In genomic region chr4:64094221-64094620, GRCm38 (mm10) we compare ENCODE assay signal across 12 mouse cellular contexts. TPM values are rescaled to one million over a fixed set of nuclear protein-coding genes. Genes with fewer than 3 reads are reported as not detected.
DNase-seq lines count a peak whose midpoint lies in the region; ATAC-seq and TF ChIP-seq lines count a peak whose summit lies in the region.
"Had no signal": no experiment of that assay in that cellular context is flagged by ENCODE, and none has a peak within 500 bp of the region (broad histone marks: within the 10 kb centered on the region; RNA-seq: fewer than 3 reads in every experiment).

No protein-coding gene starts in this region.

- no peak overlapping the region for H3K4me2 ChIP-seq in hindbrain, postnatal 0 days (ENCODE audit: low read depth, low read length)
- H3K4me2 ChIP-seq in hindbrain, embryonic 11.5 days (replicated peaks; ENCODE audit: low read depth, low read length): no peak overlapping the region
- H3K4me2 ChIP-seq: liver, embryonic 11.5 days had no signal

- no peaks in the 10 kb centered on the region for H3K4me1 ChIP-seq in hindbrain, postnatal 0 days (ENCODE audit: insufficient read depth, low read length)
- no peaks in the 10 kb centered on the region for H3K4me1 ChIP-seq in hindbrain, embryonic 11.5 days (replicated peaks; ENCODE audit: control insufficient read depth, insufficient read depth, low read length)
- H3K4me1 ChIP-seq: hindbrain, embryonic 10.5 days had no signal

- no peak overlapping the region for H3K27ac ChIP-seq in hindbrain, postnatal 0 days
- no peak overlapping the region for H3K27ac ChIP-seq in hindbrain, embryonic 11.5 days (ENCODE audit: low read depth, low read length)
- H3K27ac ChIP-seq: hindbrain, embryonic 10.5 days had no signal

- no peaks in the 10 kb centered on the region for H3K9me3 ChIP-seq in hindbrain, postnatal 0 days (ENCODE audit: low read length)
- no peaks in the 10 kb centered on the region for H3K9me3 ChIP-seq in hindbrain, embryonic 11.5 days (ENCODE audit: control insufficient read depth, low read length)
- H3K9me3 ChIP-seq: hindbrain, embryonic 10.5 days had no signal

- peak; percentile 66 for ATAC-seq in hindbrain, postnatal 0 days
- ATAC-seq in hindbrain, embryonic 11.5 days (ENCODE audit: low FRiP score): no peak

- H3K36me3 ChIP-seq in hindbrain, postnatal 0 days (ENCODE audit: insufficient read depth, low read length): no peaks in the 10 kb centered on the region
- H3K36me3 ChIP-seq in hindbrain, embryonic 11.5 days (ENCODE audit: control insufficient read depth, insufficient read depth, low read length): no peaks in the 10 kb centered on the region
- H3K36me3 ChIP-seq: hindbrain, embryonic 10.5 days had no signal

- peak; percentile 53 for DNase-seq in hindbrain, postnatal 0 days (ENCODE audit: low spot score)
- no peak for DNase-seq in hindbrain, embryonic 11.5 days (ENCODE audit: low spot score)
- peak; percentile 38 to 56 for DNase-seq in cerebellum, postnatal 10 days
- peak; percentile 35 to 50 for DNase-seq in layer of hippocampus, postnatal 10 days (ENCODE audit: low spot score in 2 of 2)
- DNase-seq in right cerebral cortex, postnatal 14 days: peak; percentile 12
- no peak for DNase-seq in ovary, adult 18-20 months (ENCODE audit: low spot score)
- DNase-seq in heart, postnatal 10 days: no peak
- no peak for DNase-seq in urinary bladder, postnatal 4 days (ENCODE audit: low spot score in 2 of 2)
- DNase-seq: kidney, postnatal 10 days had no signal

- H3K9ac ChIP-seq in hindbrain, postnatal 0 days (replicated peaks; ENCODE audit: low read length): no peak overlapping the region
- no peak overlapping the region for H3K9ac ChIP-seq in hindbrain, embryonic 11.5 days (ENCODE audit: low read depth, low read length)

- H3K4me3 ChIP-seq in hindbrain, postnatal 0 days (ENCODE audit: low read length): no peak overlapping the region
- H3K4me3 ChIP-seq in hindbrain, embryonic 11.5 days (ENCODE audit: low read depth, low read length): no peak overlapping the region
- H3K4me3 ChIP-seq: hindbrain, embryonic 10.5 days; myocyte had no signal

- WGBS in hindbrain, postnatal 0 days: 49% methylated on average over 5 of the region's 5 CpGs
- 87% methylated on average over 5 of the region's 5 CpGs for WGBS in hindbrain, embryonic 11.5 days

- no peak for TF ChIP-seq CTCF in hindbrain, postnatal 0 days (IDR thresholded peaks at IDR 0.05; ENCODE audit: low read depth)

- intact Hi-C loops in heart, postnatal 10 days (cut with DNase I): no loop called here

- H3K27me3 ChIP-seq in hindbrain, postnatal 0 days (ENCODE audit: insufficient read depth, low read length): no peaks in the 10 kb centered on the region
- H3K27me3 ChIP-seq in hindbrain, embryonic 11.5 days (ENCODE audit: control insufficient read depth, insufficient read depth, low read length): no peaks in the 10 kb centered on the region; the same call in 1 of the 2 replicates

RNA-seq across cellular contexts. Expression of gene Tnc, which starts 47.4 kb away (rescaled TPM):
- total RNA-seq in hindbrain, postnatal 0 days (2014; rRNA removed): 166 and 184 TPM in 2 replicates
- polyA plus RNA-seq in hindbrain, postnatal 0 days (2015; fragmentation: Nextera tagmentation; extraction: Ambion mirVana): 35.8 and 37.7 TPM in 2 replicates
- polyA plus RNA-seq in hindbrain, embryonic 11.5 days (2014; fragmentation: Nextera tagmentation; extraction: Ambion mirVana): 4.3 and 4.5 TPM in 2 replicates
- 10 to 100 TPM; 51.9 to 57.6 TPM for total RNA-seq in layer of hippocampus, postnatal 10 days (2021)
- 10 to 100 TPM; 11.4 to 13.8 TPM for total RNA-seq in heart, postnatal 10 days (2021)

Comparison
In these comparisons a context has a peak if more than half of its experiments do, and no peak if none do; other contexts are left out.
1. DNase-seq: peak in hindbrain, postnatal 0 days (single experiment), cerebellum, postnatal 10 days (2 of 2), layer of hippocampus, postnatal 10 days (2 of 2) and right cerebral cortex, postnatal 14 days (single experiment); none in hindbrain, embryonic 11.5 days (single experiment), ovary, adult 18-20 months (single experiment), heart, postnatal 10 days (0 of 2) and urinary bladder, postnatal 4 days (0 of 2).